Mouse (Mus musculus): ENCODE measurements around the gene Wfdc21.

The Wfdc21 gene

DNA sequence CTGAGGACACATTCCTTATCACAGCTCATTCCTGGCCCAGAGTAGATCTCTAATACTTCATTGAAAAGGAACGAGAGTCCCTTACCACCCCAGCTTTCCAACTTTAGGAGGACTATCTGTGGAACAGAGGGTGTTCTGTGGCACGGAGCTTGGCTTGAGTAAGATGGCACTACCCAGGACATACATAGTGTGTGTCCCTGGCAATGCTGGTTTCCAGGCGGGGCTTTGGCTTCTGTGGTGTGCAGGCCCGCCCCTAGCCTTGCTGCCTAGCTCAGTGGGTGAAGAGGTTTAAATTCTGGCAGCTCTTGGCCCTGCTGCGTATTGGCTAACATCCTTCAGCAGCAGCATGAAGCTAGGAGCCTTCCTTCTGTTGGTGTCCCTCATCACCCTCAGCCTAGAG is at the start of gene Wfdc21:
Gene Wfdc21, plus strand, starts transcription at position 260 of the 400 bp plus-strand sequence.
- DNase-seq (ENCODE audit: low read depth): no peak

DNA sequence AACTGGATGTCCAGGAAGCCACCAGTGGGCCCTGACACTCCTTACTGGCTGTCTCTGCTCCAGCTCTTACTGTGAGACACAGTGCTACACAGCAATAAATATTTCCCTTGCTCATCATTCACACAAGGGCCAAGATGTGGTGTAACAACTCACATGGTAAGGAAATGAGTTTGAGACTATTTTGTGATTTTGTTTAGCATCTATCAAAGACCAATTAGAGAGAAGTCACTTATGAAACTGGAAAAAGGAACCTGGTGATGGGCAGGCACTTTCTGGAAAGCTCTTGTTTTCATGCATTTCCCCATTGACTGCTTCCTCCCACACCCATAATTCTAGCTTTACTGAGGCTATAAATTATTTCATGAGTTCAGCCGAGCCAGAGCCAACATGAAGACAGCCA is 43.0 kb upstream of the Wfdc21 start, which contains the start of gene Wfdc17:
Gene Wfdc17, plus strand, starts transcription at position 287 of the 400 bp plus-strand sequence.
- no peak for DNase-seq (ENCODE audit: low read depth)

DNA sequence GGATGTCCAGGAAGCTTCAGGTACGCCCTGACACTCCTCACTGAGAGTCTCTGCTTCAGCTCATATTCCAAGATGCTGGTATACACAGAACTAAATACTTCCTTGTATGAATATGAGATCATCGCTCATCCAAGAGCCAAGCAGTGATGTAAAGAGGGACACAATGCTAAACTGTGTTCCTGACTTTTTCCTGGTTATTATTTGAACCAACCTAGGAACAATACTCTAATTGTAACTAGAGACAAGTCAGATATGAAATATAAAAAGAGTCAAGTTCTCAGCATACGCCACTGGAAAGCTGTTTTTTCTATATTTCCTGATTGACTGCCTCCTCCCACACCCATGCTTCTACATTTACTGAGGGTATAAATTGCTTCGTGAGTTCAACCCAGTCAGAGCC is 38.0 kb upstream of the Wfdc21 start, which contains the start of gene Wfdc18:
Gene Wfdc18, plus strand, starts transcription at position 301 of the 400 bp plus-strand sequence.
- no peak for DNase-seq (ENCODE audit: low read depth)

GRCm38 (mm10) chr11:83709683-83710082 is 37.1 kb upstream of the Wfdc21 start:
- DNase-seq (ENCODE audit: low read depth): no peak

DNA sequence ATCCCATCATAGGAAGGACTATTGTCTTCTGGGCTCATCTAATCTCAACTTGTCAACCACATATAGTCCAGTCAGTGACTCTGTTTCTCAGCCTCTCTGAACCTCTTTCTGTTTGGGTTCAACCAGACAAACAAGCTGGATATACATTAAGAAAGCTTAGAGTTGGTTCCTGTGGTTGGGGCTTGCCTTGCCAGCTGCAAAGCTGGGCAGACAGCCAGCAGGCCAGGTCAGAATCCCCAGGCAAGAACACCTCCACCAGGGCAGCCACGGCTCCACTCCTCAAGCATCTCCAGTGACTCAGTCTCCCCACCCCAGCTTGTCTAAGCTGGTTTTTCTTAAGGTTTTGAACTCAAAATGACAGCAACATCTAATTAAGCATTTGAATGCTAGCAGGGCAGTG is 34.1 kb upstream of the Wfdc21 start:
- no peak for DNase-seq (ENCODE audit: low read depth)

GRCm38 (mm10) chr11:83713925-83714324 is 32.8 kb upstream of the Wfdc21 start:
- no peak for DNase-seq (ENCODE audit: low read depth)

GRCm38 (mm10) chr11:83717042-83717665 is 29.6 kb upstream of the Wfdc21 start:
- no peak for DNase-seq (ENCODE audit: low read depth)

- no peak for DNase-seq (ENCODE audit: low read depth)
These were observed 26.0 kb upstream of the Wfdc21 start for GRCm38 (mm10) chr11:83720766-83721165.

DNA sequence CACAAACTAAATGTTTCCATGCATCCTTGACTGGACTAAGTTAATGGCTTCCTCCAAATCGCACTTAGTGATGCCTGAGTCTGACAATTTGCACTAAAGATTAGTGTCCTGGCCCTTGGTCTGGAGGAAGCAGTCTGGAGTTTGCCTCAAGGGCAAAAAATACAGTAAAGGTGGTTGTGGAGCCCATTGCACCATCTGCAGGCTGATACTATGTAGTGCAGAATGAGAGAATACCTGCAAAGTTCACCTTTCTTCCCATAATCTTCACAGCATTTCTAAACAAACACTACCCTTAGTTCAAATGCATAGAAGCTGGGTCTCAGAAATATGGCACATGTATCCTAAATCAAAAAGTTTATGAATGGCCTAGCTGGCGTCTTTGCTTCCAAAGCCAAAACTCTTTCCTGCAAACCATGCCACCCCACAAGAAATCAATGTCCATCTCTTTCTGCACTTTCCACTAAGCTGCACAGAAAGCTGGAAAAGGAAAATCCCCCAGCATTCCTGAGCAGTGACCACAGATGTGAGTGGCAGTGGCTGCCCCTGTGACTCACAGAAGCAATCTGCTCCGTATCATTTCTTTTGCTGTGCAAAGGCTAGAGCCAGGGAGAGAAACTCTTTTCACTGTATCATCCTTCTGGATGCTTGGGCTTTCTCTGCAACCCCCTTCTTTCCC is 17.8 kb upstream of the Wfdc21 start:
- no peak for DNase-seq (ENCODE audit: low read depth)

DNA sequence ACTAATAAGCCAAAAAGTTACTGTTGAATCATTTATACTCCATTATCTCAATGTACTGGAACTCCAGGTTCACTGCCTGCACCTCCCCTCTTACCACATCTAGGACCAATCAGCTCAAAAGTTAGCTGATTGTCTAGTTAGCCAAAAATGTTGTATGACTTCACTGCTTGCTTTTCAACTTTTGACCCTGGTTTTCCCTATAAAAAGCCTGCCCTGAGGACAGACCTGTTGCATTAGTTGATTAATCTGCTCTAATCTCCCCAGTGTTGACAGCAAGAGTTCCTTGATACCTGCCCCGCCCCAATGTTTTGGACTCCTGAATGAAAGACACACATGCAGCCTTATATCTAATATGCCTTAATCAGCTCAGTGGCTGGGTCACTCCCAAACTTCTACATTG is 15.6 kb upstream of the Wfdc21 start:
- no peak for DNase-seq (ENCODE audit: low read depth)

DNA sequence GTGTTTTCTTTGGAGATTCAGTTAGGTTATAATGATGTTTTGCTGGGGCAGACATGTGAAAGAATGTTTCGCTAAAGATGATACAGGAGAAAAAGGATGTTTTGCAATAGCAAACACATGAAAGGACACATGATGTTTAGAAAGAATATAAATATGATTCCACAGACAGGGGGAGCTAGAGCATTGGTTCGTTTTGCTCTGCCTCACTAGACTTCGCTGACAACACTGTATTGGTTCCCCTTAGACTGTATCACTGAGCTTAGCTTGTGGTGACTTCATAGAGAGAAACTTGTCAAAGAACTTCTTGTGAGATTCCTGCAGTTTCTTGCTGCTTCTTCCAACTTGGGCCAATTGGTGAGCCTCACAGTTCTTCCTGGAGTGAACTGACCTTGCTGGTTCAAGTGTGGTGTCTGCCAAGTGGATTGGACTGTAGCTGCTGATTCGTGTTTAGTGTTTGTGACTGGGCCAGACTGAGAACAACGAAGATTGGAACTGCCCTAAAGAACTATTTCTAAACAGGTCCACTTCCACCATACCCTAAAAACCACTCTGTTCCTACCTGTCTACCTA is 13.6 kb upstream of the Wfdc21 start:
- no peak for DNase-seq (ENCODE audit: low read depth)

GRCm38 (mm10) chr11:83734215-83734614 is 12.5 kb upstream of the Wfdc21 start:
- no peak for DNase-seq (ENCODE audit: low read depth)

- no peak for DNase-seq (ENCODE audit: low read depth)
These were observed 10.9 kb upstream of the Wfdc21 start for GRCm38 (mm10) chr11:83735881-83736280.

DNA sequence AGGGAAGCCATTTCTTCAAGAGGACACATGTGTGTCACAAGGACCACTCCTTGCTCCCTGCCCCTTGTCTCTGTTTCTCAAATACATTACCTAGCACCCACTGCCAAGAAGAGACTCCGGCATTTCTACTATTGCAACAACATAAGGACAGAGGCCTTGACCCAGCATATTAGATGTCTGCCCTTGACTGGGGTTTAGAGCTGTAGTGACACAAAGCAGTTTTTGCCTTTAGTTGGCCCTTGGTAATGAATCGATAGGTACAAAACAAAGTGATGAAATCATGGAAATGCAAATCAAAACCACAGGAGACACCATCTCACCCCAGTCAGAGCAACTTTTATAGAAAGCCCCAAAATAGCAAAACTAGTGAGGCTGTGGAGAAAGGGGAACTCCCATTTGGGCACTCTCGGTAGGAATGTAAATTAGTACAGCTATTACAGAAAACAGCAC is 9.6 kb upstream of the Wfdc21 start:
- DNase-seq (ENCODE audit: low read depth): peak; percentile 7

DNA sequence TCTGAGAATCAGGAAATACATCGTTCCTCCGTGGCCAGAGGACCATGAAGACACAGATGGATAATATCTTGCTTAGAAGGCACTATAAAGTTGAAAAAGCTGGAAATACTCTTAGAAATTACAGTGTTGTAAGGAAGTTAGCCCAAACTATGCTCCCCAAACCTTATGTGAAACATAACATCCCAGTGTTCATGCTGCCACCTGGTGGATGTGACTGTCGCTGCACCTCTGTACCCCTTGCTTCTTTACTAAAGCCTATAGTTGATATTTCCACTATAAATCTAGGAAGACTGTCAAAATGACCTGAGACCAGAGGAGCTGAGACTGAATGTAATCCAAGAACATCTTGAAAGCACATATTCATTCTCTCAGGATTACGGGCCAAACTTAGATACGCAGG is 7.5 kb upstream of the Wfdc21 start:
- peak; percentile 75 for DNase-seq (ENCODE audit: low read depth)

- no peak for DNase-seq (ENCODE audit: low read depth)
These were observed 6.2 kb upstream of the Wfdc21 start for GRCm38 (mm10) chr11:83740443-83740991.

DNA sequence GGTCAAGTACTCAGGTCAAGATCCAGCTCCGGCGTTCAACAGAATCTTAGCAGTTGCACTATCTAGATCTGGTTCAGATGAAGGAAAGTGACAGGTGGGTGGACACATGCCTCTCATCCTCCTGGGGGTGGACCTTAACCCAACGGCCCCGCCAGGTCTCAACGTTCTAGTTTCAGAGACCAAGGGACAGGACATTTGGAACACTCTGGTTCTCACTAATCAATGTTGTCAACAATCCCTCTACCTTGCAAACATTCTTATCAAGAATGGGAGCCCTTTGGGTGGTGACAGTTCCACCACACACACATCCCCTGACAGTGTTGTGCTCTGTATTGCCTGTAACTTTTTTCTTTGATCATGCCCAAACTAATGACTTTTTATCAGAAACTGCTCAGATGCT is 4.9 kb upstream of the Wfdc21 start:
- DNase-seq (ENCODE audit: low read depth): no peak

GRCm38 (mm10) chr11:83742731-83743355 is 3.9 kb upstream of the Wfdc21 start:
- DNase-seq (ENCODE audit: low read depth): no peak

- no peak for DNase-seq (ENCODE audit: low read depth)
These were observed 3.2 kb upstream of the Wfdc21 start for GRCm38 (mm10) chr11:83743525-83743924.

DNA sequence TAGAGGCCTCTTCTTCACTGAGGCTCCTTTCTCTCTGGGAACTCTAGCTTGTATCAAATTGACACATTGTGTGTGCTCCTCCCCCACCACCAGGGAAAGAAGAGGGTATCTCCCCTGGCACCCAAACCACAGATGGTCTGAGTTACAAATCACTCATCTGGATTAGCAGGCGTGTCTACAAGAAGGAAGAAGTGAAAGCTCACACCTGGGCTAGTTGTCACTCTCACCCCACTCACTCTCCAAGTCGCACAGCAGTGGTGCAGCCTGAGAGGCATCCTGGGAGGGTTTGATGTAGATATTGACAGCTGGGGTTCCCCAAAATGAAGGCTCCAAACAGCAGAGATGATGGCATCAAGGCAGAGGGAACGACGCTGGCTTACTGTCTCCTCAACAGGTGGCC is 588 bp upstream of the Wfdc21 start:
- DNase-seq (ENCODE audit: low read depth): no peak

GRCm38 (mm10) chr11:83747376-83748265 is 881 bp downstream of the Wfdc21 start:
- no peak for DNase-seq (ENCODE audit: low read depth)

Data from naive thymus-derived CD4-positive, alpha-beta T cell, adult 2 months (primary cell).